Mouse (Mus musculus) testis, postnatal 10 days (tissue): ENCODE measurements around the gene Rcbtb1.
A peak's percentile ranks its signal among the peaks of the same experiment; 100 is the strongest.
"Not testable (repeated sequence)": the region's sequence is repeated elsewhere in the genome, so short reads cannot be mapped to it uniquely, and the experiment has no call there.

Experiments used
- DNase-seq: peaks from one replicate; pipeline ENCODE4 v3.0.0; 2021; ENCODE audit warnings: low spot score

The Rcbtb1 gene

GRCm38 (mm10) chr14:59200711-59201603 lies at the start of gene Rcbtb1:
Gene Rcbtb1, plus strand, starts transcription at chr14:59201209.
- DNase-seq = peak; percentile 93

- no peak for DNase-seq
These were observed 45.4 kb upstream of the Rcbtb1 start for GRCm38 (mm10) chr14:59155589-59155988.

- no peak for DNase-seq
These were observed 43.9 kb upstream of the Rcbtb1 start for GRCm38 (mm10) chr14:59157016-59157698.

GRCm38 (mm10) chr14:59178649-59179048 lies 22.4 kb upstream of the Rcbtb1 start, which contains the start of gene Gm5142:
Gene Gm5142, minus strand, starts transcription at chr14:59178749.
- DNase-seq = no peak

- no peak for DNase-seq
These were observed 18.3 kb upstream of the Rcbtb1 start for GRCm38 (mm10) chr14:59182732-59183131.

GRCm38 (mm10) chr14:59185514-59185913 lies 15.5 kb upstream of the Rcbtb1 start:
- no peak for DNase-seq

GRCm38 (mm10) chr14:59186121-59186520 lies 14.9 kb upstream of the Rcbtb1 start:
- DNase-seq = no peak

GRCm38 (mm10) chr14:59201604-59202215 lies 701 bp downstream of the Rcbtb1 start:
- DNase-seq = no peak

- DNase-seq = no peak
These were observed 4.5 kb downstream of the Rcbtb1 start for GRCm38 (mm10) chr14:59205461-59205860.

GRCm38 (mm10) chr14:59205976-59206583 lies 5.1 kb downstream of the Rcbtb1 start:
- no peak for DNase-seq

- no peak for DNase-seq
These were observed 8.0 kb downstream of the Rcbtb1 start for GRCm38 (mm10) chr14:59209003-59209402.

- DNase-seq = no peak
These were observed 8.8 kb downstream of the Rcbtb1 start for GRCm38 (mm10) chr14:59209816-59210215.

GRCm38 (mm10) chr14:59219241-59219640 lies 18.2 kb downstream of the Rcbtb1 start:
- no peak for DNase-seq

- no peak for DNase-seq
These were observed 25.2 kb downstream of the Rcbtb1 start for GRCm38 (mm10) chr14:59226240-59226639.

- no peak for DNase-seq
These were observed 28.8 kb downstream of the Rcbtb1 start for GRCm38 (mm10) chr14:59229822-59230221.

GRCm38 (mm10) chr14:59230331-59230966 lies 29.4 kb downstream of the Rcbtb1 start:
- no peak for DNase-seq

GRCm38 (mm10) chr14:59232003-59232402 lies 31.0 kb downstream of the Rcbtb1 start:
- no peak for DNase-seq

- DNase-seq = no peak
These were observed 32.6 kb downstream of the Rcbtb1 start for GRCm38 (mm10) chr14:59233635-59234034.

GRCm38 (mm10) chr14:59250350-59250749 lies 49.3 kb downstream of the Rcbtb1 start:
- DNase-seq = not testable (repeated sequence)

- DNase-seq = not testable (repeated sequence)
These were observed 54.9 kb downstream of the Rcbtb1 start for GRCm38 (mm10) chr14:59255861-59256260.

- DNase-seq = no peak
These were observed 59.0 kb downstream of the Rcbtb1 start, which contains the start of gene Gm6904 for GRCm38 (mm10) chr14:59260056-59260455. Gene Gm6904, minus strand, starts transcription at chr14:59260216.

- DNase-seq = not testable (repeated sequence)
These were observed 74.0 kb downstream of the Rcbtb1 start for GRCm38 (mm10) chr14:59274961-59275360.
